Mouse (Mus musculus) G1E (cell line): ENCODE measurements at regions not wholly inside any gene's neighbourhood (a gene's known extent, or its start where the extent isn't known, plus 50 kb on each side); places are given as distances from the start of the nearest gene placed in this dataset.

ENCODE experiments used
- ATAC-seq: 2 replicates; pipeline ENCODE4 v1.8.0; 2016; ENCODE audit warnings: mild to moderate bottlenecking; ENCODE audit not compliant: insufficient number of reproducible peaks, poor library complexity, low FRiP score, severe bottlenecking; ENCODE audit errors: extremely low read depth
- DNase-seq: peaks from one replicate; pipeline ENCODE4 v3.0.0; 2012; ENCODE audit warnings: low spot score
- H3K27me3 ChIP-seq: 2 replicates; pipeline ENCODE4 v1.6.1; 2012; ENCODE audit warnings: mild to moderate bottlenecking, low read length, inconsistent platforms; ENCODE audit not compliant: insufficient read depth
- H3K36me3 ChIP-seq: replicated peaks from 2 replicates; pipeline ENCODE3; 2012; ENCODE audit warnings: mild to moderate bottlenecking, inconsistent platforms
- H3K4me1 ChIP-seq: 2 replicates; pipeline ENCODE4 v1.6.1; 2012; ENCODE audit warnings: low read depth, low read length, inconsistent platforms, mixed read lengths; ENCODE audit not compliant: insufficient read depth
- H3K4me3 ChIP-seq: 2 replicates; pipeline ENCODE4 v1.5.1; 2012; ENCODE audit warnings: low read depth, mild to moderate bottlenecking, inconsistent platforms, low read length, moderate library complexity, mixed read lengths
- H3K9me3 ChIP-seq: replicated peaks from 2 replicates; pipeline ENCODE4 v1.6.1; 2012; ENCODE audit warnings: inconsistent platforms
- CTCF ChIP-seq: IDR thresholded peaks from 2 replicates; pipeline ENCODE4 v1.5.1; 2012; ENCODE audit warnings: low read depth, low read length, inconsistent platforms, mixed read lengths
- GATA1 ChIP-seq: IDR thresholded peaks from 2 replicates; pipeline ENCODE4 v1.6.1; 2012; ENCODE audit warnings: borderline replicate concordance, low read length, inconsistent platforms, mixed read lengths
- GATA2 ChIP-seq: IDR thresholded peaks from 2 replicates; pipeline ENCODE4 v1.6.1; 2012; ENCODE audit warnings: low read depth, low read length, inconsistent platforms, borderline replicate concordance
- POLR2AphosphoS5 ChIP-seq: IDR thresholded peaks from 2 replicates; pipeline ENCODE4 v1.6.1; 2012; ENCODE audit warnings: low read depth, low read length, inconsistent platforms; ENCODE audit not compliant: insufficient replicate concordance
- TAL1 ChIP-seq: conservative IDR thresholded peaks from 2 replicates; pipeline ENCODE4 v1.6.1; 2012; ENCODE audit warnings: low read depth, low read length, inconsistent platforms, mixed read lengths

- TF ChIP-seq POLR2AphosphoS5 (no peak), CTCF (no peak), GATA2 (no peak), GATA1 (no peak), TAL1 (no peak)
- no peaks in the 10 kb centered on the region for H3K9me3 ChIP-seq
- H3K4me1 ChIP-seq: peaks cover 49% of the 10 kb centered on the region
- H3K4me3 ChIP-seq: no peak overlapping the region
- DNase-seq (no peak), ATAC-seq (no peak)
- no peaks in the 10 kb centered on the region for H3K27me3 ChIP-seq
- H3K36me3 ChIP-seq: no peaks in the 10 kb centered on the region
Measured at GRCm38 (mm10) chr8:78162763-78163508, 50.2 kb upstream of the Ttc29 start.
